8 mouse cellular contexts compared by ENCODE assay signal in the genomic region with DNA sequence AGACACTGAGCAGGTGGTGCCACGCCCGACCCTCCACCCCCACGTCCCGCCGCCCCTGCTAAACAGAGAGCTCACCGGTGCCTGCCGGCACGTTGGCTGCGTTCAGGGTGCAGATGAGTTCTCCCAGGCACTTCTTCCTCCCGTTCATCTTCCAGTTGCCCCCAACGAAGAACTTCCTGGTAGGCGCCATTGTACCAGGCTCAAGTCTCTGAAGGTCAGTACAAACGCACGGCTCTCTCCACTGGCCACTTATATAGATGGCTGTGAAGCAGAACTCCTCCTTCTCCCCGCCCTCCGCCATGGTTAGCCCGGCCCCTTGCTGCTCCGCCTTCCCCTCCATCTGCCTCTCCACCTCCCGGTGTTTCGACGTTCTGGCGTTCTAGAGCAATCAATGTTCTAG. TPM values are rescaled to one million over a fixed set of nuclear protein-coding genes. Genes with fewer than 3 reads are reported as not detected.
A peak's percentile ranks its signal among the peaks of the same experiment; 100 is the strongest.
DNase-seq lines count a peak whose midpoint lies in the region; ATAC-seq and TF ChIP-seq lines count a peak whose summit lies in the region.

Gene Tpi1, minus strand, starts transcription at position 364 of the 400 bp plus-strand sequence.

- TF ChIP-seq CTCF in forebrain, postnatal 0 days (IDR thresholded peaks at IDR 0.05; ENCODE audit: low read depth), result no peak

- peaks cover 54% of the 10 kb centered on the region for H3K36me3 ChIP-seq in ES-E14 (ENCODE audit: control insufficient read depth, insufficient read depth, low read length, poor library complexity, severe bottlenecking)
- peaks cover 47% of the 10 kb centered on the region for H3K36me3 ChIP-seq in forebrain, postnatal 0 days (ENCODE audit: insufficient read depth)
- H3K36me3 ChIP-seq in lung, embryonic 15.5 days, result peaks cover 46% of the 10 kb centered on the region

- DNase-seq in ES-E14 (ENCODE audit: low read depth, low spot score), result peak; percentile 85
- DNase-seq in cerebellum, adult 18-20 months, result peak; percentile 90 to 94
- DNase-seq in forebrain, postnatal 0 days, result peak; percentile 87
- peak; percentile 95 for DNase-seq in heart, postnatal 4 days
- peak; percentile 88 to 89 for DNase-seq in layer of hippocampus, adult 8-10 months (ENCODE audit: low spot score in 2 of 2)
- peak; percentile 90 for DNase-seq in ovary, adult 18-20 months (ENCODE audit: low spot score)
- DNase-seq in thymus, postnatal 0 days (ENCODE audit: low spot score), result peak; percentile 77

- peak; percentile 88 for ATAC-seq in forebrain, postnatal 0 days
- ATAC-seq in lung, embryonic 15.5 days (ENCODE audit: borderline replicate concordance, extremely low read depth, low FRiP score, low TSS enrichment), result peak; percentile 90

- H3K4me2 ChIP-seq in forebrain, postnatal 0 days (ENCODE audit: low read depth), result peak within 1 kb of the TSS; percentile 90
- H3K4me2 ChIP-seq in lung, embryonic 15.5 days, result peak within 1 kb of the TSS; percentile 71

- H3K27me3 ChIP-seq in forebrain, postnatal 0 days (ENCODE audit: insufficient read depth, low read length), result no peaks in the 10 kb centered on the region
- no peaks in the 10 kb centered on the region for H3K27me3 ChIP-seq in lung, embryonic 15.5 days

- WGBS in forebrain, postnatal 0 days, result 2% methylated on average over 22 of the region's 22 CpGs
- WGBS in lung, embryonic 15.5 days, result under 1% methylated on average over 22 of the region's 22 CpGs

- H3K9me3 ChIP-seq in ES-E14 (ENCODE audit: control insufficient read depth, insufficient read depth, low read depth, low read length), result no peaks in the 10 kb centered on the region
- H3K9me3 ChIP-seq in forebrain, postnatal 0 days (ENCODE audit: low read length), result no peaks in the 10 kb centered on the region
- no peaks in the 10 kb centered on the region for H3K9me3 ChIP-seq in lung, embryonic 15.5 days

- H3K27ac ChIP-seq in ES-E14 (ENCODE audit: insufficient read depth, low read depth, low read length, poor library complexity, severe bottlenecking), result peak within 1 kb of the TSS; percentile 54; the same call in 1 of the 2 replicates
- H3K27ac ChIP-seq in forebrain, postnatal 0 days (ENCODE audit: low read depth, low read length), result peak within 1 kb of the TSS; percentile 79
- peak within 1 kb of the TSS; percentile 93 for H3K27ac ChIP-seq in lung, embryonic 15.5 days

- in situ Hi-C loops in ES-E14 (cut with MboI; ENCODE audit: low sequenced_read_pairs in 2 of 2, unreplicated experiment in 2 of 2), result no loop called here

- H3K9ac ChIP-seq in ES-E14 (ENCODE audit: insufficient read depth, low read depth, low read length, poor library complexity, severe bottlenecking), result peak within 1 kb of the TSS; percentile 88
- peak within 1 kb of the TSS; percentile 73 for H3K9ac ChIP-seq in forebrain, postnatal 0 days
- H3K9ac ChIP-seq in lung, embryonic 15.5 days, result peak within 1 kb of the TSS; percentile 85

- H3K4me1 ChIP-seq in ES-E14 (ENCODE audit: control insufficient read depth in 2 of 2, insufficient read depth in 2 of 2, low read length in 2 of 2, poor library complexity in 1 of 2), result peaks cover 0 to 20% of the 10 kb centered on the region in 2 experiments; a peak in 1 of 4 replicates
- H3K4me1 ChIP-seq in forebrain, postnatal 0 days (ENCODE audit: insufficient read depth), result peaks cover 24% of the 10 kb centered on the region
- H3K4me1 ChIP-seq in lung, embryonic 15.5 days, result peaks cover 36% of the 10 kb centered on the region

- H3K4me3 ChIP-seq in ES-E14 (ENCODE audit: insufficient read depth in 1 of 2, low read depth in 1 of 2, low read length in 2 of 2, poor library complexity in 1 of 2, severe bottlenecking in 1 of 2), result peak within 1 kb of the TSS; percentile 83 to 85
- H3K4me3 ChIP-seq in forebrain, postnatal 0 days (ENCODE audit: low read depth, low read length), result peak within 1 kb of the TSS; percentile 57
- H3K4me3 ChIP-seq in lung, embryonic 15.5 days, result peak within 1 kb of the TSS; percentile 78

TF ChIP-seq in ES-E14, 5 proteins besides CTCF, POLR2A, EP300 and RAD21:
- TF ChIP-seq MAFK (IDR thresholded peaks at IDR 0.05; ENCODE audit: insufficient read depth, low read depth, low read length) (no peak), ZC3H11A (IDR thresholded peaks at IDR 0.05; ENCODE audit: borderline replicate concordance, low read depth, low read length) (no peak), HCFC1 (IDR thresholded peaks at IDR 0.05; ENCODE audit: borderline replicate concordance, insufficient read depth, low read length) (no peak), ZNF384 (IDR thresholded peaks at IDR 0.05; ENCODE audit: low read depth, low read length) (no peak), CHD2 (IDR thresholded peaks at IDR 0.05; ENCODE audit: low read depth, low read length) (no peak)

RNA-seq across cellular contexts. Expression of gene Tpi1, which starts in this region (rescaled TPM):
- total RNA-seq in ES-E14 (2012; rRNA removed), result 306 and 404 TPM in 2 replicates
- 332 and 338 TPM in 2 replicates for total RNA-seq in forebrain, postnatal 0 days (2014; rRNA removed)
- polyA plus RNA-seq in forebrain, postnatal 0 days (2015; fragmentation: Nextera tagmentation; extraction: Ambion mirVana), result 354 and 367 TPM in 2 replicates
- total RNA-seq in heart, postnatal 4 days (2021), result 100 to 1,000 TPM; 977 to 982 TPM
- total RNA-seq in layer of hippocampus, adult 8-10 months (2022), result 100 to 1,000 TPM; 782 to 819 (median 789) TPM
- 712 and 746 TPM in 2 replicates for polyA plus RNA-seq in lung, embryonic 15.5 days (2015; fragmentation: Nextera tagmentation; extraction: Ambion mirVana)
- 231 and 275 TPM in 2 replicates for polyA plus RNA-seq in thymus, postnatal 0 days (2015; fragmentation: Nextera tagmentation; extraction: Ambion mirVana)

Comparison
In these comparisons a context has a peak if more than half of its experiments do, and no peak if none do; other contexts are left out.
1. Peak in every context shown above with its lines: DNase-seq, ATAC-seq, H3K4me3 ChIP-seq and H3K27ac ChIP-seq.